Mouse (Mus musculus) frontal cortex, adult 2 months (tissue): ENCODE measurements around the gene Prss53. TPM values are rescaled to one million over a fixed set of nuclear protein-coding genes. Genes with fewer than 3 reads are reported as not detected.
"Not testable (repeated sequence)": the region's sequence is repeated elsewhere in the genome, so short reads cannot be mapped to it uniquely, and the experiment has no call there.

Source experiments
- DNase-seq, 2 experiments: peaks; one replicate each; pipeline ENCODE4 v3.0.0; 2022; ENCODE audit warnings: low spot score in 1 of 2; ENCODE audit errors: extremely low spot score in 1 of 2
- polyA plus RNA-seq: library from polyadenylated mRNA; depleted of rRNA; stranded (reverse); fragments of >200 nt; gene quantifications from 2 replicates; pipeline ENCODE4 v1.2.3, GENCODE M21; 2012

Gene Prss53
- polyA plus RNA-seq, 1 experiment = 4.7 TPM

DNA sequence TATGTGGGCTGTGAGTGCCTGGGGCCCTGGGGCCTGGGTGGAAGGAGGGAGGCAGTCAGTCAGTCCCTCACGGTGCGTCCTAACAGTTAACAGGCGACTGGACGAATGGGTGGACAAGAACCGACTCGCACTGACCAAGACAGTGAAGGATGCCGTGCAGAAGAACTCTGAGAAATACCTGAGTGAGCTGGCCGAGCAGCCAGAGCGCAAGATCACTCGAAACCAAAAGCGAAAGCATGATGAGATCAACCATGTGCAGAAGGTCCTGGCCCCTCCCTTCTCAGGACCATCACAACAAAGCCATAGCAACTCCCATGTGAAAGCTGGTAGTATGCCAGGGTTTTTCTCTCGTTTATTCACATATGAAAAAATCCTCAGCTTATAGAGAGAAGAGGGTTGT, 24.5 kb upstream of the Prss53 start:
- DNase-seq = no peak

- DNase-seq = no peak
These were observed 22.2 kb upstream of the Prss53 start for GRCm38 (mm10) chr7:127912938-127913337.

DNA sequence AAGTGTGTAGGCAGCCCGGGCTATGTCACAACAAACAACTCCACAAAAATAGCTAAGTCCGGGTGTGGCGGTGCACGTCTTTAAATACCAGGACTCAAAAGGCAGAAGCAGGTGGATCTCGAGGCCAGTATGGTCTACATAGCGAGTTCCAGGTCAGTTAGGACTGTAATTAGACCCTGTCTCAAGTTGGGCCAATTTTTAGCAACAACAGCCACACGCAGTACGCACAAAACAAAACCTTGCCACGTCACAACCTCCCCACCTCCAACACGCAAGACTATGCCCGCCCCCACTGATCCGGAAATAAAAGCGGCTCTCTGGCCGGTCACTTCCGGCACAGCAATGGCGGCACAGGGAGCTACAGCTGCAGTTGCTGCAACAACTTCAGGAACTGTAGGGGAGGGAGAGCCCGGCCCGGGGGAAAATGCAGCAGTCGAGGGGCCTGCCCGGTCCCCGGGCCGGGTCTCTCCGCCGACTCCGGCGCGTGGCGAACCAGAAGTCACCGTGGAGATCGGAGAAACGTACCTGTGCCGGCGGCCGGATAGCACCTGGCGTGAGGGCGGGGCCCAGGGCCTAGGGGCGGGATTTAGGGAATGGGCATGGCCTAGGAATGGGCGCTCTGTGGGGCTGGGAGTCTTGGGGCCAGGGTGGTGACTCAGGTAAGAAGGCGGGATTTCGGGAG, 21.6 kb upstream of the Prss53 start, which contains the start of gene Kat8:
Gene Kat8 (plus strand): TSS at position 327 of the 682 bp plus-strand sequence.
- peak; percentile 83 to 87 for DNase-seq

GRCm38 (mm10) chr7:127908656-127909055, 17.9 kb upstream of the Prss53 start:
- DNase-seq = no peak

GRCm38 (mm10) chr7:127907939-127908338, 17.2 kb upstream of the Prss53 start:
- no peak for DNase-seq

- peak; percentile 72 to 80 for DNase-seq
These were observed 13.4 kb upstream of the Prss53 start, which contains the start of gene Bckdk for GRCm38 (mm10) chr7:127903971-127904796. TSS of gene Bckdk (plus strand) at chr7:127904082.

DNA sequence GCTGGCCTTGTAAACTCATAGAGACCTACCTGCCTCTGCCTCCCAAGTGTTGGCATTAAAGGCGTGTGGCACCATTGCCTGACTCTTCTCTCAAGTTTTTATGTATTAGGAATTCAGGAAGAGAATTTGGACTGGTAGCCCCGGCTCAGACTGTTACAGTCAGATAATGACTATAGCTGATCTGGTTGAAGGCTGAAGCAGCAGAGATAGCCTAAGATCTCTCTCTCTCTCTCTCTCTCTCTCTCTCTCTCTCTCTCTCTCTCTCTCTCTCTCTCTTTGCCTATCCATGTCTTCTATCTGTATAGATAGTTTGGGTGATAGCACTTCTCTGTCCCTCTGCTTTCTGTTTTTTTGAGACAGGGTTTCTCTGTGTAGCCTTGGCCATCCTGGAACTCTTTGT, 11.0 kb upstream of the Prss53 start:
- DNase-seq = no peak

- no peak for DNase-seq
These were observed 9.2 kb upstream of the Prss53 start for GRCm38 (mm10) chr7:127899997-127900396.

DNA sequence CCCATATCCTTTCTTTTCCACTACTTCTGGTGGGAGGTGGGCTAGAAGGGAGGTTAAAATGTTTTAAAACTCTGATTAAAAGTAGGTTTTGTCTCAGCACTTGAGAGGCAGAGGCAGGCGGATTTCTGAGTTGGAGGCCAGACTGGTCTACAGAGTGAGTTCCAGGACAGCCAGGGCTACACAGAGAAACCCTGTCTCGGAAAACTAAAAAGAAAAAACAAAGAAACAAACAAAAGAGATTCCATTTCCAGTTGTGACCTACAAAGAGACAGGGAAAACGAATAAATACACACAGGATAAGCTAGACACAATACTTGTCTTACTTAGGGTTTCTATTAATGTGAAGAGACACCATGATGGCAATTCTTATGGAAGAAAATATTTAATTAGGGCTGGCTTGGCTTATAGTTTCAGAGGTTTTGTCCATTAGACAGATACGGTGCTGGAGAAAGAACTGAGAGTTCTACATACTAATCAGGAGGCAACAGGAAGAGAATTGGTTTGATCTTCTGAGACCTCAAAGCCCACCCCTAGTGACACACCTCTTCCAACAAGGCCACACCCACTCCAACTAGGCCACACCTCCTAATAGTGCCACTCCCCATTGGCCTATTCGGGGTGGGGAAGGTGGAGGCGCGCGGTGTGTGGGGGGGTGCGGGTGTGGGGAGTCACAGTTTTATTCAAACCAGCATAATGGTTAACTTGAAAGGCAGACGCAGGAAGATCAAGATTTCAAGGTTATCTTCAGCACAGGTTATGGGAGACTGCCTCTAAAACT, 7.6 kb upstream of the Prss53 start:
- DNase-seq = no peak

GRCm38 (mm10) chr7:127897542-127897941, 6.8 kb upstream of the Prss53 start:
- no peak for DNase-seq

DNA sequence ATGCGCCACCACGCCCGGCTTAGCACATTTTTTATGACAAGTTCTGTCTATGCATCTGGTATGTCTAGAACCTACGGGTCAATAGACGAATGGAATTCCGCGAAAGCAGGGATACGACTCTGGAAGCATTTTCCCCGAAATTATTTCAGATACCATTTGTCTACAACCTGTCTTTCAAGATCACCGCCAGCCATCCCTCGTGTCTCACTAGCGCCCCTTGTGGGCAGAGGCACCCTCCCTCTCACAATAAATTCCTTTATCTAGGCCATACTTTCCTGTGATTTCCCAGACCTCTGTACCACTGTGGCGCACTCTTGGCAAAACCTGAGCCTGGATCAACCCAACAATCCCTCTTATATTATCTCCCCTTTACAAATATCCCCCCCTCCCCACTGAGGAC, 5.6 kb upstream of the Prss53 start:
- peak in 1 of 2 experiments; percentile 65 for DNase-seq

- DNase-seq = not testable (repeated sequence)
These were observed 5.1 kb upstream of the Prss53 start for GRCm38 (mm10) chr7:127895891-127896290.

DNA sequence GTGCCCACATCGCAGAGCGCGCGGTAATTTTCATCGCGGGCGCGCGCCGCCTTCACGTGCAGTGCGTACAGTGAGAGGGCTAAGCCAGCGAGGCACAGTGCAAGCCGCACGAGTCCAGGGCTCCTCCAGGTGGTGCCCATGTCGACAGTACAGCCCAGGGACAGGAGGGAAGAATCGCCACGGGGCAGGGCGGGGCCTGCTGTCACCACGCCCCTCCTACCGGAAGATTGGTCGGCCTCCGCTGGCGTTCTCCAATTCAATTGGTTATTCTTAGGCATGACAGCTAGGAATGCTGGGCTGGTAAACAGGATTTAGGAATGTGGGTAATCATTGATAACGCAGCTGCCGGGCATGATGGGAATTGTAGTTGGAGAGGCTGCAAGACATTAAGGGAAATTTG, 4.7 kb upstream of the Prss53 start, which contains the start of the genes Gm21974 and Vkorc1:
Gene Gm21974 (minus strand): TSS at position 13 of the 400 bp plus-strand sequence.
Gene Vkorc1 (minus strand): TSS at position 176 of the 400 bp plus-strand sequence.
- DNase-seq = peak; percentile 94 to 96

DNA sequence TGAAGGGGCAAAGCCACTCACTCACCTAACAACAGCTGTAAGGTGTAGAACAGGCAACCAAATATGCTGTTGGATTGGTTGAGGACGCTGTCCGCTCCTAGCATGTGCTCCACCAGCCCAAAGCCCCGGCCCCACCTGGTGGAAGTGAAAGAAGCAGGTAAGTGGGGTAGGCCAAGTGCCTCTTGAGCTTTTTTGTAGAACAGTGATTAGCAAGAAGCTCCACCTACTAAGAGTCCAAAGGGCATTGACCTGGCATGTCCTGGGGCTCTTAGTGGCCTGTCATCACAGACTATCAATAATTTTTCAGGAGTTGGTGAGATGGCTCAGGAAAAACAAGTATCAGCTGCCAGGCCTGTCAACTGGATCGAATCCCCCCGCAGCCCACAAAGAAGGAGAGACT, 3.7 kb upstream of the Prss53 start:
- DNase-seq = no peak

GRCm38 (mm10) chr7:127888821-127889220, 1.9 kb downstream of the Prss53 start:
- DNase-seq = no peak

- DNase-seq = no peak
These were observed 3.0 kb downstream of the Prss53 start for GRCm38 (mm10) chr7:127887781-127888180.

GRCm38 (mm10) chr7:127887191-127887590, 3.6 kb downstream of the Prss53 start:
- no peak for DNase-seq

- no peak for DNase-seq
These were observed 4.2 kb downstream of the Prss53 start for GRCm38 (mm10) chr7:127886551-127886950.

- peak in 1 of 2 experiments; percentile 35 for DNase-seq
These were observed 4.8 kb downstream of the Prss53 start for GRCm38 (mm10) chr7:127885951-127886350.

DNA sequence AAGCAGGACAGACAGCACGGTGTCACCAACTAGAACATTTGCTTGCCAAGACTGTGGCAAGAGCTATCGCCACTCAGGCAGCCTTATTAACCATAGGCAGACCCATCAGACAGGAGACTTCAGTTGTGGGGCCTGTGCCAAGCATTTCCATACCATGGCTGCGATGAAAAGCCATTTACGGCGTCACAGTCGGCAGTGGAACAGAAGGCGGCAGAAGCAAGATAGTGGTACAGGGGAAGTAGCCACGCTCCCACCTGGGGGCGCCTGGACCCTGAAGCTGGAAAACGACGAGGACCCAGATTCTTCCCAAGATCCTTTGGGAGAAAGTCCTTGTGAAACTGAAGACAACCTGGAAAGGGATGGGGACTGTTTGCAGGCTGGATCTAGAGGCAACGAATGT, 10.3 kb downstream of the Prss53 start:
- DNase-seq = no peak

DNA sequence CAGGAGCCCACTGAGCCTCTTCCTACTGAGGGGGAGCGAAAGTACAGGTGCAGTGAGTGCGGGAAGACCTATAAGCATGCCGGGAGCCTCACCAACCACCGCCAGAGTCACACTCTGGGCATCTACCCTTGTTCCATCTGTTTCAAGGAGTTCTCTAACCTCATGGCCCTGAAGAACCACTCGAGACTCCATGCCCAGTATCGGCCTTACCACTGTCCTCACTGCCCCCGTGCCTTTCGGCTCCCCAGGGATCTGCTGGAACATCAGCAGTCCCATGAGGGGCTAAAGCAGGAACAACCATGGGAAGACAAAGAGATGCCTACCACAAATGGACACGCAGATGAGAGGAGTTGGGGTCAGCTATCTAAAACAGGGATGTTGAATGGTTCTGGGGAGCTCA, 11.5 kb downstream of the Prss53 start:
- DNase-seq = no peak
